Mouse (Mus musculus): ENCODE results near the gene Mdga2.

DNA sequence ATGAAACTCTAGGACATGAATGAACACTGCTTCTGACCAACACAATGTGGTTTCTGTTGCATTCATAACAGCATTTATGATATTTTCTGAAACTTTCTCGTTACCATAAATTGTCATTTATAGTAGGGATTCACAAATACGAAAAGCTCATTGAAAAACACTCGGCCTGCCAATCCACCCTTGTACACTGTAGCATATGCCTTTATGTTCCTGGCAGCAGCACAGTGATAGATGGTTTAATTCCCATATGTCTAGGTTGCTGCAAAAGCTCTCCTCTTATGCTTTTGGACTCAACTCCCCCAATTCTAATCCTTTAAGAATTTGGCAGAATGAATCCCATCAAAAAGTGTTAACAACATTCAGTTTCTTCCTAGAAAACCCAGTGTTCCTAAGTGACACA, 213.2 kb downstream of the Mdga2 start:
- no peak for TF ChIP-seq CTCF (IDR thresholded peaks at IDR 0.05 in 2 of 3, conservative IDR thresholded peaks at IDR 0.05 in 1 of 3; ENCODE audit: control insufficient read depth in 1 of 3, insufficient read depth in 1 of 3, low read depth in 2 of 3, low read length in 3 of 3, poor library complexity in 1 of 3, severe bottlenecking in 1 of 3)
- TF ChIP-seq MAX (IDR thresholded peaks at IDR 0.05; ENCODE audit: low read length), result no peak
- no peak for TF ChIP-seq GATA1 (IDR thresholded peaks at IDR 0.05; ENCODE audit: low read depth, low read length)
- TF ChIP-seq ZC3H11A (IDR thresholded peaks at IDR 0.05; ENCODE audit: low read depth, low read length), result no peak
- no peak for TF ChIP-seq EP300 (IDR thresholded peaks at IDR 0.05; ENCODE audit: low read depth in 1 of 2, low read length in 2 of 2)
- no peak for TF ChIP-seq TCF12 (IDR thresholded peaks at IDR 0.05; ENCODE audit: low read depth, low read length)
- no peak for TF ChIP-seq POLR2AphosphoS2 (IDR thresholded peaks at IDR 0.05; ENCODE audit: low read length)
- no peak for TF ChIP-seq USF1 (IDR thresholded peaks at IDR 0.05; ENCODE audit: low read depth, low read length)
